Mouse (Mus musculus): ENCODE measurements around the gene Mup22. TPM values are rescaled to one million over a fixed set of nuclear protein-coding genes. Genes with fewer than 3 reads are reported as not detected.
"Not testable (repeated sequence)": the region's sequence is repeated elsewhere in the genome, so short reads cannot be mapped to it uniquely, and the experiment has no call there.

The Mup22 gene
- not detected in 2 replicates for polyA plus RNA-seq (2012; rRNA removed)

- WGBS: 71% methylated on average over 4 of the region's 4 CpGs
- not testable (repeated sequence) for H3K4me1 ChIP-seq (ENCODE audit: control insufficient read depth, insufficient read depth, low read length); DNase-seq; H3K4me3 ChIP-seq (replicated peaks; ENCODE audit: extremely low read depth, low read depth, low read length)
Measured at GRCm38 (mm10) chr4:60821363-60821762, at the start of gene Mup22. Mup22 (minus strand) TSS chr4:60821463.

DNA sequence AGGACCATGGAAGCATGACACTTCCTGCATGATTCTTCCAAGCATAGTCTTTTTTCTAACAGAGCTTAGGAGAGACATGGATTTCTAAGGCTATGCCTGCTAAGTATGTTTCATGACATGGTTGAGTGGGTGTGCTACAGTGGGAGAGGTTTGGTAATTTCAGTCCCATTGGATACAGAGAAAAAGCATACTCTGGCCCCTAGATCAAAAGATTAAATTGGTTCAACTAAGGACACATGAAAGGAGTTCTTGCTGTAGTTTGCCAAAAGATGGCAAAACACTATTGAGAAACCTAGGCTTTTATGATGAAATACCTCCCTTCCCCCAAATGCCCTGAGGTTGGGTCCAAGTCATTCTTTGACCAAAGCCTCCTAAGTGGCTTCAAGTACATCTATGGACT, 19.6 kb upstream of the Mup22 start:
- not testable (repeated sequence) for H3K4me1 ChIP-seq (ENCODE audit: control insufficient read depth, insufficient read depth, low read length); H3K4me3 ChIP-seq (replicated peaks; ENCODE audit: extremely low read depth, low read depth, low read length); DNase-seq

Other genes starting within 250 kb of the Mup22 start
- not detected in 2 replicates for gene Mup10, start 239.3 kb downstream of the Mup22 start, polyA plus RNA-seq (2012; rRNA removed)
- gene Mup11, start 159.1 kb downstream of the Mup22 start, polyA plus RNA-seq (2012; rRNA removed): not detected in 2 replicates
- not detected in 2 replicates for gene Mup12, start 80.1 kb downstream of the Mup22 start, polyA plus RNA-seq (2012; rRNA removed)